Mouse (Mus musculus) gastrocnemius, postnatal 4 days (tissue): ENCODE measurements around the gene Dclre1c. TPM values are rescaled to one million over a fixed set of nuclear protein-coding genes. Genes with fewer than 3 reads are reported as not detected.
"Not testable (repeated sequence)": the region's sequence is repeated elsewhere in the genome, so short reads cannot be mapped to it uniquely, and the experiment has no call there.

Experiments used
- DNase-seq, 2 experiments: peaks; one replicate each; pipeline ENCODE4 v3.0.0; 2021 to 2022; ENCODE audit warnings: low spot score in 2 of 2, mixed read lengths in 2 of 2
- long read RNA-seq, 2 experiments: library from polyadenylated mRNA; stranded (forward); transcript quantifications; one replicate each; pipeline ENCODE4 v2.0.0; 2021
- total RNA-seq, 2 experiments: library from RNA; stranded (reverse); gene quantifications; 2 replicates each; pipeline ENCODE4 v1.2.3; 2021

Dclre1c gene
- total RNA-seq: 1 to 10 TPM; 4.5 to 6.1 TPM
- long read RNA-seq, experiment 1, full-length matches to known transcripts: 3 of 6 reads
- long read RNA-seq, experiment 1, partial matches to known transcripts: 0 of 6 reads
- long read RNA-seq, experiment 1, other reads (novel, unspliced or antisense): 3 of 6 reads
- long read RNA-seq, experiment 2, partial matches to known transcripts: 0 of 1 reads
- long read RNA-seq, experiment 2, other reads (novel, unspliced or antisense): 1 of 1 reads

DNA sequence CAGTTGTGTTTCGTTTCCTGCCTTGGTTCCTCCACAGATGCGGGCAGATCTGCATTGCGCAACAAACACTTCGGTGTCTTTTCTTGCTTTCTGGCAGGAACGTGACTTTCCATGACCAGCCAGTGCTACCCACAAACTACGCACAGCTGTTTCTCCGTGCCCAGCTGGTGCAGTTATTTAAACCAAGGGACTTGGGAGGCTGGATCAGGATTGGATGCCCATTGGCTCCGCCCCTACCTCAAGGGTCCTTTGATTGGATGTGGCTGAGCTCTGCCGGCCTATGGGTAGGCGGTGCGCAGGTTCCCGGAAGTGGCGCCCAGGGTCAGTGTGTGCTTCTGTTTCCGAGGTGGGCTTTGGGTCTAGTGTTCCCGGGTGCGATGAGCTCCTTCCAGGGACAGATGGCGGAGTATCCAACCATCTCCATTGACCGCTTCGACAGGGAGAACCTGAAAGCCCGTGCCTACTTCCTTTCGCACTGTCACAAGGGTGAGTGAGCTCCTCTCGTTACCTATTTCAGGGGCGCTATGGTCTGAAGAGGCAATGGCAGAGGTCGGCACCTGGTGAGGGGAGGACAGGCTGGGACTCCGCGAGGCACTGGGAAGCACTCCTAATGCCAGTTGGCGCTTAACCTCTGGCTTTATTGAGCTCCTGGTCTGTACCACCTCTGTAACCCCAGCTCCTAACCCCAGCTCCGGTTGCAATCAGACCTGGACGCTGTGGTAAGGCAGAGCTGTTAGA is at the start of gene Dclre1c:
Gene Dclre1c (plus strand): TSS at position 291 of the 738 bp plus-strand sequence.
- peak; percentile 57 to 86 for DNase-seq

DNA sequence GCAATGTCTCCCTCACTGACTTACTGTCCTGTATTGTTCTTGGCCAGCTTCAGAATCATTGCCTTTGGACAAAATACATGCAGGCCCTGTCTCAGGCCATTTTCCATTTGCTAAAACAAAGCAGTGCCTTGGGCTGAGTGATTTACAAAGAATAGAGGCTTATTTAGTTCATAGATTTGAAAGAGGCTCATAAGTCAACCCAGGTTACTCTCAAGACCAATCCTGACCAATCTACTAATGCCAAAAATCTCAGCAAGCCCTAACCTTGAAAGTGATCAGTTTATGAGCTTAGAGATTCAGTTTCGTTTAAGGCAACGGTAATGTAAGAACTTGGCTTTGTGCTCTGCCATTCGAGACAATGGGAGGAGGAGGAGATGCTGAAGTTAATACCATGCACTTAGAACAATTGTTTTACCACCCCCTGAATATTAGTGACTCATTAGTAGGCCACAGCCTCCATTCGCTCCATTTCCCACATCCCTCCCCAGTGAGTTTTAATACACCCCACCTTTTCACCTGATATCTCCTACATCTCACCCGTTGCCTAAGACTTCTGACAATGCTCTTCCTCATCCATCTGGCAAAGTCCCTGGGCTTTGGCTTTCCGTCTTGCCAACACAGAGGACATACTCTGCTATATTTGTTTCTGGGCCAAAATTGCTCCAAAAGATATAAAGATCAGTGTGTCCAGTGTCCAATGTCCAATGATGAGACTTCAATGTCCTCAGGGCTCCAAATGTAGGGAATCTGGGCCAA is 36.6 kb upstream of the Dclre1c start:
- DNase-seq: no peak

DNA sequence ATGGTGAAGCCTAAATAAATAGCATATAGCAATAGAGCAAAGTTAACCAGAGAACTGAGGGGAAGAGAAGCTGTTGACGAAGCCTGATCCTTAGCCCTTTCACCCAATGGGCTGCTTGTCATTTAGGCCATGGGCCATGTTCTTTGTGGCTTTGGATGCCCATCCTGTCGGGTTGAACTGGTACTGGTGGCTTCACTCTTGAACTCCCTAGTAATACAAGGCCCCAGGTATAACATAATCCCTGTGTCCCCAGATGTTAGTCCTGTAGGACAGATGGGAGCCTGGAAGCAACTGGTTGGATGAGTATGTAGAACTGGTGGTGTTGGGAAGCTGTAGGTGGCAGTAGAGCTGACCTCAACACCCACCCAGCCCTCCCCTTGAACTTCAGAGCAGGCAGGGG is 32.0 kb upstream of the Dclre1c start:
- DNase-seq: no peak

DNA sequence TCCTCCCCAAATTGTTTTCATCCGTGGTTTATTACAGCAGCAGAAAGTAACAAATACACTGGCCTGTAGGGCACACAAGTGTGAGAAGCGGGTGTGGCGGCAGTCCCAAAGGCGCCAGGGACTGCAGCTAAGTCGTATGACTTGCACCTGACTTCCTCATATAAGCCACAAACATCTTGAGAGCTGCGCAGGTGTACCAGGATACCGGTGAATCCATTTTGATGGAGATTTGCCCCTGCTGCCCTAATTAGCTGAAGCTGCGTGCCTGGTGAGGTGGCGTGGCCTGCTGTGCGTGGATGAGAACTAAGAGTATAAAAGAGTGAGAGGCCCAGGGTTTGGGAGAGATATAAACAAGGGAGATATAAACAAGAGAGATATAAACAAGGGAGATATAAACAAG is 26.8 kb upstream of the Dclre1c start, which contains the start of gene Olah:
Gene Olah (minus strand): TSS at position 101 of the 400 bp plus-strand sequence.
- not testable (repeated sequence) for DNase-seq

DNA sequence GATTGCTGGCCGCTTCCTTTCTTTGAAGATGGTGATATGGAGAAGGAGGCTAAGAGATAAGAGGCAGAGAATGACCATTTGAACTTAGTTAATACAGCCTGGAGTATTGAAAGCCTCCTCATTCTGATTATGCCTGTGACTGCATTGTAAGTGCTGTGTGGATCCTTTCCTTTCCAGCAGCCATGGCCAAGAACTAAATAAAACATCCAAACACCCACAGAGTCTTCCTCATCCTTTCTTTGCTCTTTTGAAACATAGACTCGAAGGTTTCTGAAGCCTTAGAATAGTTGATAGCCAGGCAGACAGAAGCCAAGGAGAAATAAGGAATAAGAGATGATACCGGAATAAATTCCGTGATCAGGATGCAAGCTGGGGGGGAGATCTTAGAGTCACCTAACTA is 17.9 kb upstream of the Dclre1c start:
- DNase-seq: no peak

DNA sequence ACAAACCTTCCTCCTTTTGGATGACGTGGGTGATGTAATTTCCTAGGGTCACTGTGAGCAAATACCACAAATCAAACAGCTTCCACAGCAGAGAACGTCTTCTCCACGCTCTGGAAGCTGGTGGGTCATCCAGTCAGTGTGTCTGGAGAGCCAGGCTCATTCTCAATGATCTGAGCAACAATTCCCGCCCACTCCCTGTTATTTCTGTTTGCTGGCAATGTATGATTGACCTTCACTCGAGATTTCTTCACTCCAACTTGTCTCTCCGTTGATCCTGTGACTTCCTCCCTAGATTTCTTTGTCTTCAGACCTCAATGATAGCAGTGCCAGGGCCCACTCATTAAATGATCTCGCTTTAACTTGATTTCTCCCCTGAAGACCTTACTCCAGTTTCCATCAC is 16.2 kb upstream of the Dclre1c start:
- DNase-seq: no peak

DNA sequence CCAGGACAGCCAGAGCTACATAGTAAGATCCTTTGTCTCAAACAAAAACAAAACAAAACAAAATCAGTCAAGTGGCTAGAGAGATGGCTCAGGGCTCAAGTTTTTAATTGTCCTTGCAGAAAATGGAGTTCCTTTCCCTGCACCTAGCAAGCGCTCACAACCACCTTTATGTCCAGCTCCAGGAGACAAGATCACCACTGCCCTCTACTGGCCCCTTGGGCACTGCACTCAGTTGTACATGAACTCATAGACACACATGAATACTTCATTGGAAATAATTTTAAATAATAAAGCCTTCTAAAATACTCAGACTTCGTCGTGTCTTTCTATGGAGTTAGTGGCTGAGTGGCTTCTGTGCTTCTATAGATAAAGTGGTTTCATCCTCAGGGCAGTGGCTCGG is 9.7 kb upstream of the Dclre1c start:
- peak in 1 of 2 experiments; percentile 43 for DNase-seq

DNA sequence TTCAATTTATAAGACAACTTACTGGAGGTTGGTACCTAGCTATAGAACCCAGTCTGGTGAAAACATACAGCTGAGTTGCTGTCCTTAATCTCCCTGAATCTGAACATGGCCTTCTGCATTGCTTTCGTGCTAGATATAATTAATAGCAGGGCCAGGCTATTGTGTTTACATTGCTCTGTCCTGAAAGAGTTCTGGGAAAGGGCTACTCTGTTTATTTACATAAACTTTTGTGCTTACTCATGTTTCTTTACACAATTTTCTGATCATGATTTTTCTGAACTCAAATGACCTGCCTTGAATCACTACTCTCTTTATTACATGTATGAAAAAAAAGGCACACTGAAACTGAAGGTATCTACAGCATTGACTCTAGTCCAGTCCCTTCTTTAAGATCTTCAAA is 8.3 kb upstream of the Dclre1c start:
- DNase-seq: no peak

DNA sequence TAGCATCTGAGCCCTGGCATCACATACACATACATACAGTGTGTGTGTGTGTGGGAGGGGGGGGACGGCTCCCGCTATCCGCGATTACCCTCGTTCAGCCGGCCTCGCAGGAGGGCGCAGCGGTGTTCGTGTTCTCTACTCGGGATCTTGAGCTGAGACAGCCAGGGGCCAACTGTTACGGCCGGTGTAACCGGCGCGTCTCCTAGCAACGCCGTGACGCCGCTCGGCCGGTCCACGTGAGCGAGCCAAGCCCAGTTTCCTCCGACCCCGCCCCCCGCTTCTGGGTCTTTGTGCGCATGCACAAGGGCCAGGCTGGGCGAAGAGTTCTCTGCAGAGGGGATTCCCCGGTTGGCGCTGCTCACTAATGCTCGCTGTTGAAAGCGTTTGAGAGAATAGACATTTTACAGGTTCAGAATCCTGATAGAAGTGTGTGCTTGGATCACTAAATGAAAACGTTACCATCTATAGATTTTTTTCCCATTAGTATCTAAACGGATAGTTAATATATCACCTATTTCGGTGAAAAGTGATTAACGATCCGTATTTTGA is 5.0 kb upstream of the Dclre1c start:
- peak; percentile 83 to 93 for DNase-seq

DNA sequence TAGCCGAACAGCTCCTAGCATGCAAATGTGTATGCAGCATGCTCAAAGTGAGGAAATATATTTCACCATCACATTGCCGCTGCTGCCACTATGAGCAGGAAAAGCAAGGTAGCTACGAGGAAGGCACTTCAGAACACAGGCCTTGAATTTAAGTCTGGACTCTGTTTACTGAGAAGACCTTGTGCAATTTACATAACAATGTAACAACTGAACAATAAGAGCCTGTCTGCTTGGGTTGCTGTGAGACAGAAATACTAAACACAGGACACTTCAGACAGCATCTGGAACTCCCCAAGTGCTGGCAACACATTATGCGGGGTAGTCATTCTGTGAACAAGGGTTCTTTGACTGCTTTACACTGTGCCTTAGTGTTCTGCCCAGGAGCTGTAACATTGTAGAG is 3.8 kb upstream of the Dclre1c start:
- DNase-seq: no peak

DNA sequence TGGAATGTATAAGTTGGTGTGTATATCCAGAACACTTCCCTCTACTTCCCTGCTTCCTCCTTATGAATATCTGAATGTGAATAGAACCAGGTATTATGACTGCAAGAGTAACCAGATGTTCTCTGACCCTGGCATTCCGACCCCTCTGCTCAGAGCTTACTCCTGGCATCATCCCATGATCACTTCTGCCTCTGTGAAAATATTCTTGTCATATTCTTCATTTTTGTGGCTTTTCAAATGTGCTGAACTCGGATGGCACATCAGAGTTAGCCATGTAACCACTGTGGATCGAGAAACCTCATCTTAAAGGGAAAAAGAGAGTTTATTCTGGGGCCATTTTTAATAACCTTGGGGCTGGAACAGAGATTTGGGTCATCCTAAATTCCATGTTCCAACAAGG is 1.4 kb upstream of the Dclre1c start, which contains the start of gene Meig1:
Gene Meig1 (minus strand): TSS at position 101 of the 400 bp plus-strand sequence.
- no peak for DNase-seq

DNA sequence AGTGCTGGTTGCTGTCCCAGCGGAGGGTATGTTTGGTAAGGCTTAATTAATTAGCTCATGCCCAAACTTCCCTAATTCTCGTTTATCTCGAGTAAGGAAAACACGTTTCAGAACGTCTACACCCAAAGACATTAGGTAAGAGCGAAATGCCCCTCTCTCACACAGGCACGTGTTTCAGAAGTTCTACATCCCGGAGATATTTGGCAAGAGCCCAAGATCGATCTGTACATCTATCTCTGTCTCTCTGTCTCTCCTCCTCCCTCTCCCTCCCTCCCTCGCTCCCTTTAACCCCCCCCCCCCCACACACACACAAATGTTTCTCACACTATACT is 614 bp downstream of the Dclre1c start:
- DNase-seq: no peak

DNA sequence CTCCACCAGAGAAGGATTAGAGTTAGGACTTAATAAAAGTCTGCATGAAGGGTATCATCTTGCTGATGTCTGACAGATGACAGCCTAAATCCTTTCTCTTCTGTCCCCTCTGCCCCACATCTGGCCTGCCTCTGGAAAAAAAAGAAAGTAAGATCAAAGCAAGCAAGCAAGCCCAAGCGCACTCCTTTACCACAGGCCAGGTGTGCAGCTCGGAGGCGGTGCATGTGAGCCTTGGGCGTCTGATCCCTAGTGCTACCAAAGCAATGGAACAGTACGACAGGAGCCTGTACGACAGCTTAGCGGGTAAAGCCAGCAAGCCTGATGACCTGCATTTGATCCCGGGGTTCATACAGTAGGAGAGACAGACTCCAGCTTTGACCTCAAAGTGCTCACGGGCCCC is 7.0 kb downstream of the Dclre1c start:
- DNase-seq: no peak

DNA sequence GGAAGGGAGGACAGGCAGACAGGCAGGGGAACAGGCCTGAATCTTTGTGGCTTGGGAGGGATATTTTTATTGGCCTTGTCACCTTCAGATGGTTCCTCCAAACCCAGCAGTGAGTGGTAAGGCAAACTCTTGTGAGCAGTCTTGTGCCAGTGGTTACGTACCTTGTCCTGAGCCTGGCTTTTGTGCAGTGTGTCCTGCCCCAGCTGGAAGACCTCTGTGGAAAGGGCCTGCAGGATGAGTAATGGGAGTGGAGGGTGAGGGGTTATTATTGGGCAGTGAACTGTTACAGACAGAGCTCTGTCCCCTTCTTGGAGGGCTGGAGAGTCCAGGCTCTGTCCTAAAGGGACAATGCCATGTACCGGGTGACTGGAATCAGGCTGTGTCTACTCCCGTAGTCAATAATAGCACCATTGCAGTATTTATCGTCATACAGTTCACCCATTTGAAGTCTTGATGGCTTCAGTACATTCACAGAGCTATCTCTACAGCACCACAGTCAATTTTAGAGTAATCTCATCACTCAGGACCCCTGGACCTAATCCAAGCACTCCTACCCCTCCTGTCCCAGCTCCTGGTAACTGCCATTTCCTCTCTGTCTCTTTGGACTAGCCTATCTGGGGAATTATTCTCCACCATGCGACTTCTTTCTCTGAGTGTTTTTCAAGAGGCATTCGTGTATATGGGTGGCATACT is 11.6 kb downstream of the Dclre1c start:
- no peak for DNase-seq

DNA sequence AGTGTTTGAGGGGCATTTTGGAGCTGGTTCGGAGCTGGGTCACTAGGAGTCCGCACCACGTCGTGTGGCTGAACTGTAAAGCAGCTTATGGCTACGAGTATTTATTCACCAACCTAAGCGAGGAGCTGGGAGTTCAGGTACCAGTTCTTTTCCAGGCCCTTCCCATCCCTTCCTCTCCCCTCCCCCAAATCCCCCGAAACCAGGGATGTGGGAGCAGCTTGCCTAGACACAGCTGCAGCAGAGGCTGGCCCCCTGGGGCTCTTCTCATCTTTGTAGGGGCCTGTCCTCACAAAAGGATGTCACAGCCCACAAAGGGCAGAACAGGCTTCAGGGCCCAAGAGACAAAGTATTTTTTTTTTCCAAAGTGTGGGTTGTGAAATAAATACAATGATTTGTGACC is 14.0 kb downstream of the Dclre1c start:
- no peak for DNase-seq

DNA sequence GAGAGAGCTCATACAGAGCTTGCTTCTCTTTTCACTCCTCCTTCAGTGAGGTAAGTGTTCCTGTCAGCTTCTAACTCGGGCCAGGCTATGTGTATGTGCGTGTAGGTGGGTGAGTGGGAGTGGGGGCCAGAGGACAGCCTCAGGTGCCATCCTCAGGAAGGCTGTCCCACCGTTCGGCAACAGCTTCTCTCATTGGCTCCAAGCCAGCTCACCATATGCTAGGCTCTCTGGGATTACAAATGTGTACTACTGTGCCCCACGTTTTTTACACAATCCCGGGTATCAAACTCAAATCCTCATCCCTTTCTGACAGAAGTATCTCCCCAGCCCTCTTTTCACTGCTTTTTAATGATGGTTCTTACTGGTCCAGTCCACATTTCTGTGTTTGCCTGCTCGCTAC is 20.3 kb downstream of the Dclre1c start:
- DNase-seq: no peak

DNA sequence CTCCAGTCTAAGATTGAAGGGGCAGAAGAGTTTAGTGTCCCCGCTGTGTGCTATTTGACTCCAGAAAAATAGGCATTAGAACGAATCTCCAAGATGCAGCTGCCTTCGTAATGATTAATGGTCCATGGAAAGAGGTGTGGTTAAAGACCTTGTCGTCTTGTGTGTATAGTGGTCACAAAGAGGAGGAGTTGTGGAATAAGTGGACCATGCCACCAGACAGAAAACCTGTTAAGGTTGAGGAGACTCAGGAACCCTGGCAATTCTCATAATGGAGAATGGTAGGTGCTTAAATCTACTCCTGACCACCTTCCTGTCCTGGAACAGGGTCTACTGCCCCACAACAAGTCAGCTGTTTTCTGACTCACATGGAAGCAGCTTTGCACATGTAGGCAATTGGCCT is 22.1 kb downstream of the Dclre1c start:
- DNase-seq: no peak

DNA sequence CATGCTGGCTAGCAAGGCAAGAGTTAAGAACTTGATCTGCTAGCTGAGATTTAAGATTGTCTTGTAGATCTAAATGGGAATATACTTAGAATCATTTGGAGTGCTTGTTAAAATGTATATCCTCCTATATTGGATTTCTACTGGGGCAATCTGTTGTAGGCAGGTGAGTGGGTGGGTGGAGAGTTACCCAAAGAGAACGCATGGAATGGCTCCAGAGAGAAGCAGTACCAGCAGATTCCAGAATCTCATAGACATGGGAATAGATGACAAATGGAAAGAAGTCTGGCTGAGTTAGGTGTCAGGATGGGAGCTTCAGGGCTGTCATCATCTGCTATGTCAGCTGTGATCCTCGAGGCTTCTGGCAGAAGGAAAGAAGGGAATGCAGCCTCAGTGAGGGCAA is 25.5 kb downstream of the Dclre1c start:
- no peak for DNase-seq

DNA sequence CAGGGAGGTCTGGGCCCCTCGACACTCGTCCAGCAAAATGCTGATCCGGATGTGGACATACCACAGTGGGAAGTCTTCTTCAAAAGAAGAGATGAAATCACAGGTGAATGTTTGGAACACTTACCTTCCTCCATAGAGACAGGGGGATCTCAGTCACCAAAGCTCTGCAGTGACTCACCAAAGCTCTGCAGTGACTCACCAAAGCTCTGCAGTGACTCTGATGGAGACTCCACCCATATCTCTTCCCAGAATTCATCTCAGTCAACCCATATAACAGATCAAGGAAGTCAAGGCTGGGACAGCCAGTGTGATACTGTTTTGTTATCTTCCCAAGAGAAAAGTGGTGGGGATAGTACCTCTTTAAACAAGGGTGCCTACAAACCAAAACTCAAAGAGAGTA is 29.2 kb downstream of the Dclre1c start:
- no peak for DNase-seq

DNA sequence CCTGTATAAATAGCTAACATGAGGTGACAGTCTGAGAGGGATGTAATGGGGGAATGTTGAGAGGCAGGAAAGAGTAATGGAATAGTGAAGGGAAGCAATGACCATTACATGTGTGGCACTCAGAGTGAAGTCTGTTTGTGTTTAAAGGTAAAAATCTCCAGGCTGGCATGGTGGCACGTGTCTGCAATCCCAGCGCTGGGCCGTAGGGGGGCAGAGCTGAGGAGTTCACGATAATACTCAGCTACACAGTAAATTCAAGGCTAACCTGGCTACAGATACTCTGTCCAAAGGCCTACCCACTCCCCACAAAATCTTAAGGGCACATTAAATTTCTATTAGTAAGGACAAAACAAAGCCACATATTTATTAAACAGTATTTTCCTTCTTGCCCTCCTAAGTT is 32.7 kb downstream of the Dclre1c start:
- DNase-seq: no peak

DNA sequence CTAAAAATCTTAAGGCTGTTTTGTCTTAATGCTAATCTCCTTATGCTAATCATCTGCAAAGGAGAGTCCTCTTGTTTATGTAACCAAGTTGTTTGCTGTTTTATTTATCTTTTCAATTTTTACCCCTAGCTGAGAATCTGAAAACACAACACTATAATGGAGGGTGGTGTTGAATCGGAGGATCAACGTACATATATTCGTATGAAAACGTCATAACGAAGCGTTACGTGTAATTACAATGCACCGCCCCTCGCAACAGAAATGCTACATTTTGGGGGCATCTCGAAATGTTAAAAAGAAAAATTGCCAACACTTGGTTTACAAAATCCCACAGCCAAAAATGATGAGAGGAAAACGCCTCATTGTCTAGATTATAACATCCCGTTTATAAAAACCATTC is 50.0 kb downstream of the Dclre1c start:
- DNase-seq: no peak
